Mouse (Mus musculus): ENCODE results near the gene Atat1. TPM values are rescaled to one million over a fixed set of nuclear protein-coding genes. Genes with fewer than 3 reads are reported as not detected.
"Not testable (repeated sequence)": the region's sequence is repeated elsewhere in the genome, so short reads cannot be mapped to it uniquely, and the experiment has no call there.

Atat1 gene
- total and polyA plus RNA-seq, 2 experiments from 2014 or later = 163 to 225 TPM

GRCm38 (mm10) chr17:35937700-35938348 is 27.9 kb upstream of the Atat1 start:
- peak; percentile 87 for TF ChIP-seq CTCF (IDR thresholded peaks at IDR 0.05; ENCODE audit: low read depth)
- Histone ChIP-seq H3K36me3 (ENCODE audit: insufficient read depth, low read length) (no peaks in the 10 kb centered on the region), H3K4me3 (ENCODE audit: low read length) (no peak overlapping the region), H3K27me3 (ENCODE audit: insufficient read depth, low read length) (no peaks in the 10 kb centered on the region), H3K9me3 (ENCODE audit: low read length) (no peaks in the 10 kb centered on the region), H3K4me1 (ENCODE audit: insufficient read depth, low read length) (no peaks in the 10 kb centered on the region), H3K4me2 (ENCODE audit: low read depth, low read length) (no peak overlapping the region), H3K27ac (no peak overlapping the region), H3K9ac (replicated peaks; ENCODE audit: low read length) (no peak overlapping the region)
- WGBS = 51% methylated on average over 2 of the region's 2 CpGs
- DNase-seq (ENCODE audit: low spot score) (peak; percentile 72), ATAC-seq (peak; percentile 78)

- H3K27me3 ChIP-seq (ENCODE audit: insufficient read depth, low read length); H3K36me3 ChIP-seq (ENCODE audit: insufficient read depth, low read length); H3K4me1 ChIP-seq (ENCODE audit: insufficient read depth, low read length); H3K9me3 ChIP-seq (ENCODE audit: low read length); H3K4me2 ChIP-seq (ENCODE audit: low read depth, low read length); H3K27ac ChIP-seq; ATAC-seq; H3K9ac ChIP-seq (replicated peaks; ENCODE audit: low read length); DNase-seq (ENCODE audit: low spot score); H3K4me3 ChIP-seq (ENCODE audit: low read length): not testable (repeated sequence)
- 89% methylated on average over 14 of the region's 14 CpGs for WGBS
These were observed 25.9 kb upstream of the Atat1 start for GRCm38 (mm10) chr17:35935763-35936162.

- Histone ChIP-seq H3K9me3 (ENCODE audit: low read length) (no peaks in the 10 kb centered on the region), H3K27ac (no peak overlapping the region), H3K9ac (replicated peaks; ENCODE audit: low read length) (no peak overlapping the region), H3K36me3 (ENCODE audit: insufficient read depth, low read length) (peaks cover 34% of the 10 kb centered on the region), H3K4me1 (ENCODE audit: insufficient read depth, low read length) (no peaks in the 10 kb centered on the region), H3K27me3 (ENCODE audit: insufficient read depth, low read length) (no peaks in the 10 kb centered on the region), H3K4me3 (ENCODE audit: low read length) (no peak overlapping the region), H3K4me2 (ENCODE audit: low read depth, low read length) (no peak overlapping the region)
- ATAC-seq = no peak
- WGBS = 83% methylated on average over 4 of the region's 4 CpGs
- no peak for TF ChIP-seq CTCF (IDR thresholded peaks at IDR 0.05; ENCODE audit: low read depth)
- no peak for DNase-seq (ENCODE audit: low spot score)
These were observed 22.7 kb upstream of the Atat1 start for GRCm38 (mm10) chr17:35932608-35933007.

GRCm38 (mm10) chr17:35930627-35931026 is 20.8 kb upstream of the Atat1 start:
- Histone ChIP-seq H3K9me3 (ENCODE audit: low read length) (no peaks in the 10 kb centered on the region), H3K4me2 (ENCODE audit: low read depth, low read length) (no peak overlapping the region), H3K27me3 (ENCODE audit: insufficient read depth, low read length) (no peaks in the 10 kb centered on the region), H3K4me1 (ENCODE audit: insufficient read depth, low read length) (no peaks in the 10 kb centered on the region), H3K9ac (replicated peaks; ENCODE audit: low read length) (no peak overlapping the region), H3K36me3 (ENCODE audit: insufficient read depth, low read length) (peaks cover 48% of the 10 kb centered on the region), H3K4me3 (ENCODE audit: low read length) (no peak overlapping the region), H3K27ac (no peak overlapping the region)
- ATAC-seq (no peak), DNase-seq (ENCODE audit: low spot score) (no peak)
- WGBS = 98% methylated on average over 12 of the region's 12 CpGs
- no peak for TF ChIP-seq CTCF (IDR thresholded peaks at IDR 0.05; ENCODE audit: low read depth)

- Histone ChIP-seq H3K9me3 (ENCODE audit: low read length) (no peaks in the 10 kb centered on the region), H3K4me1 (ENCODE audit: insufficient read depth, low read length) (no peaks in the 10 kb centered on the region), H3K4me3 (ENCODE audit: low read length) (no peak overlapping the region), H3K4me2 (ENCODE audit: low read depth, low read length) (no peak overlapping the region), H3K9ac (replicated peaks; ENCODE audit: low read length) (no peak overlapping the region), H3K27me3 (ENCODE audit: insufficient read depth, low read length) (no peaks in the 10 kb centered on the region), H3K36me3 (ENCODE audit: insufficient read depth, low read length) (peaks cover 56% of the 10 kb centered on the region), H3K27ac (no peak overlapping the region)
- WGBS = 93% methylated on average over 2 of the region's 2 CpGs
- ATAC-seq (no peak), DNase-seq (ENCODE audit: low spot score) (no peak)
- no peak for TF ChIP-seq CTCF (IDR thresholded peaks at IDR 0.05; ENCODE audit: low read depth)
These were observed 19.7 kb upstream of the Atat1 start for GRCm38 (mm10) chr17:35929534-35929933.

- Histone ChIP-seq H3K9me3 (ENCODE audit: low read length) (no peaks in the 10 kb centered on the region), H3K4me2 (ENCODE audit: low read depth, low read length) (no peak overlapping the region), H3K36me3 (ENCODE audit: insufficient read depth, low read length) (peaks cover 73% of the 10 kb centered on the region), H3K4me3 (ENCODE audit: low read length) (no peak overlapping the region), H3K27ac (no peak overlapping the region), H3K9ac (replicated peaks; ENCODE audit: low read length) (no peak overlapping the region), H3K27me3 (ENCODE audit: insufficient read depth, low read length) (no peaks in the 10 kb centered on the region), H3K4me1 (ENCODE audit: insufficient read depth, low read length) (0 out of 2 replicates have a peak, but pooled peaks cover under 1% of the 10 kb centered on the region)
- WGBS = 63% methylated on average over 1 of the region's 1 CpGs
- ATAC-seq (no peak), DNase-seq (ENCODE audit: low spot score) (no peak)
- TF ChIP-seq CTCF (IDR thresholded peaks at IDR 0.05; ENCODE audit: low read depth) = no peak
These were observed 17.6 kb upstream of the Atat1 start for GRCm38 (mm10) chr17:35927471-35927870.

GRCm38 (mm10) chr17:35923281-35923680 is 13.4 kb upstream of the Atat1 start:
- Histone ChIP-seq H3K27ac (no peak overlapping the region), H3K4me3 (ENCODE audit: low read length) (no peak overlapping the region), H3K9me3 (ENCODE audit: low read length) (no peaks in the 10 kb centered on the region), H3K4me2 (ENCODE audit: low read depth, low read length) (no peak overlapping the region), H3K27me3 (ENCODE audit: insufficient read depth, low read length) (no peaks in the 10 kb centered on the region), H3K9ac (replicated peaks; ENCODE audit: low read length) (no peak overlapping the region), H3K36me3 (ENCODE audit: insufficient read depth, low read length) (peaks cover 46% of the 10 kb centered on the region), H3K4me1 (ENCODE audit: insufficient read depth, low read length) (peaks cover 25% of the 10 kb centered on the region)
- DNase-seq (ENCODE audit: low spot score) (no peak), ATAC-seq (no peak)
- 91% methylated on average over 4 of the region's 4 CpGs for WGBS
- no peak for TF ChIP-seq CTCF (IDR thresholded peaks at IDR 0.05; ENCODE audit: low read depth)
